Comparison of ENCODE assay signal across 8 mouse cellular contexts in genomic region chr7:116333713-116334668, GRCm38 (mm10). TPM values are rescaled to one million over a fixed set of nuclear protein-coding genes. Genes with fewer than 3 reads are reported as not detected.
A peak's percentile ranks its signal among the peaks of the same experiment; 100 is the strongest.
DNase-seq lines count a peak whose midpoint lies in the region; ATAC-seq and TF ChIP-seq lines count a peak whose summit lies in the region.

Rps13 (minus strand) TSS chr7:116334195.

- peak; percentile 91 to 92 for TF ChIP-seq POLR2A in MEL (IDR thresholded peaks at IDR 0.05; ENCODE audit: control insufficient read depth in 1 of 2, insufficient read depth in 1 of 2, low read depth in 1 of 2, low read length in 2 of 2, poor library complexity in 1 of 2)
- peak; percentile 94 for TF ChIP-seq POLR2A in cerebellum, adult 2 months (IDR thresholded peaks at IDR 0.05; ENCODE audit: borderline replicate concordance, insufficient read depth, low read length)

- ATAC-seq in hematopoietic stem cell, adult 5-6 weeks (replicated peaks in 1 of 2; ENCODE audit: insufficient read depth in 1 of 2, low FRiP score in 2 of 2, low TSS enrichment in 1 of 2, low read depth in 1 of 2, poor library complexity in 2 of 2, severe bottlenecking in 2 of 2): peak; percentile 95
- peak; percentile 99 for ATAC-seq in lung, embryonic 16.5 days (ENCODE audit: low read depth)

- TF ChIP-seq CTCF in MEL (IDR thresholded peaks at IDR 0.05 in 2 of 3, conservative IDR thresholded peaks at IDR 0.05 in 1 of 3; ENCODE audit: control insufficient read depth in 1 of 3, insufficient read depth in 1 of 3, low read depth in 2 of 3, low read length in 3 of 3, poor library complexity in 1 of 3, severe bottlenecking in 1 of 3): no peak
- TF ChIP-seq CTCF in cerebellum, adult 2 months (IDR thresholded peaks at IDR 0.05; ENCODE audit: borderline replicate concordance, insufficient read depth, low read depth, low read length): no peak

- H3K36me3 ChIP-seq in MEL (ENCODE audit: control insufficient read depth in 1 of 2, insufficient read depth in 2 of 2, low read length in 2 of 2): peaks cover 19 to 26% of the 10 kb centered on the region in 2 experiments
- H3K36me3 ChIP-seq in lung, embryonic 16.5 days (ENCODE audit: control insufficient read depth, insufficient read depth, low read length): peaks cover 27% of the 10 kb centered on the region

- H3K79me2 ChIP-seq in MEL (ENCODE audit: control insufficient read depth, insufficient read depth, low read length, poor library complexity): peaks cover 33% of the 10 kb centered on the region

- WGBS in cerebellum, adult 2 months: under 1% methylated on average over 78 of the region's 78 CpGs
- WGBS in lung, embryonic 16.5 days: under 1% methylated on average over 77 of the region's 78 CpGs

- no peaks in the 10 kb centered on the region for H3K27me3 ChIP-seq in MEL (ENCODE audit: control insufficient read depth in 1 of 2, insufficient read depth in 2 of 2, low read length in 2 of 2)
- H3K27me3 ChIP-seq in cerebellum, adult 2 months (ENCODE audit: control insufficient read depth, insufficient read depth, low read length): no peaks in the 10 kb centered on the region
- H3K27me3 ChIP-seq in lung, embryonic 16.5 days (ENCODE audit: control insufficient read depth, insufficient read depth, low read depth, low read length): no peaks in the 10 kb centered on the region

- peak within 1 kb of the TSS; percentile 83 for H3K4me2 ChIP-seq in lung, embryonic 16.5 days (ENCODE audit: low read depth, low read length)

- H3K27ac ChIP-seq in MEL (ENCODE audit: control insufficient read depth, low read depth, low read length): peak within 1 kb of the TSS; percentile 90
- H3K27ac ChIP-seq in cerebellum, adult 2 months (ENCODE audit: insufficient read depth, low read length): peak within 1 kb of the TSS; percentile 69
- peak within 1 kb of the TSS; percentile 75 for H3K27ac ChIP-seq in lung, embryonic 16.5 days (ENCODE audit: low read length)

- no peak for TF ChIP-seq RAD21 in MEL (IDR thresholded peaks at IDR 0.05; ENCODE audit: low read depth, low read length)

- peak; percentile 97 for DNase-seq in MEL (ENCODE audit: low read depth, low spot score)
- peak; percentile 97 to 98 for DNase-seq in cerebellum, adult 2 months
- DNase-seq in forelimb bud, embryonic 11.5 days (ENCODE audit: low read depth, low spot score): peak; percentile 94
- DNase-seq in layer of hippocampus, adult 9-10 months (ENCODE audit: low spot score): peak; percentile 93
- DNase-seq in ovary, postnatal 10 days (ENCODE audit: low spot score): peak; percentile 92
- DNase-seq in thymus, postnatal 10 days (ENCODE audit: low spot score in 2 of 2): peak; percentile 96 to 98

- peak within 1 kb of the TSS; percentile 89 to 95 for H3K4me3 ChIP-seq in MEL (ENCODE audit: control insufficient read depth in 1 of 2, insufficient read depth in 1 of 2, low read depth in 2 of 2, low read length in 2 of 2)
- H3K4me3 ChIP-seq in cerebellum, adult 2 months (replicated peaks; ENCODE audit: insufficient read depth, low read depth, low read length): peak within 1 kb of the TSS; percentile 99
- peak within 1 kb of the TSS; percentile 88 for H3K4me3 ChIP-seq in lung, embryonic 16.5 days (ENCODE audit: low read length)

- peaks cover 4% of the 10 kb centered on the region in 2 experiments; a peak in 3 of 4 replicates for H3K4me1 ChIP-seq in MEL (ENCODE audit: control insufficient read depth in 1 of 2, insufficient read depth in 2 of 2, low read length in 2 of 2)
- no peaks in the 10 kb centered on the region for H3K4me1 ChIP-seq in cerebellum, adult 2 months (ENCODE audit: control insufficient read depth, insufficient read depth, low read length)
- peaks cover 13% of the 10 kb centered on the region for H3K4me1 ChIP-seq in lung, embryonic 16.5 days (replicated peaks; ENCODE audit: control insufficient read depth, insufficient read depth, low read length)

- H3K9me3 ChIP-seq in MEL (replicated peaks; ENCODE audit: insufficient read depth, low read length): no peaks in the 10 kb centered on the region
- H3K9me3 ChIP-seq in lung, embryonic 16.5 days (ENCODE audit: control insufficient read depth, low read length): no peaks in the 10 kb centered on the region

- H3K9ac ChIP-seq in MEL (ENCODE audit: control insufficient read depth, low read depth, low read length, poor library complexity, severe bottlenecking): peak within 1 kb of the TSS; percentile 91
- peak within 1 kb of the TSS; percentile 98 for H3K9ac ChIP-seq in lung, embryonic 16.5 days (ENCODE audit: low read length)

- TF ChIP-seq EP300 in MEL (IDR thresholded peaks at IDR 0.05; ENCODE audit: low read depth in 1 of 2, low read length in 2 of 2): no peak

TF ChIP-seq in MEL, 35 proteins besides CTCF, POLR2A, EP300 and RAD21:
- TF ChIP-seq SIN3A (IDR thresholded peaks at IDR 0.05; ENCODE audit: low read length): peak; percentile 67
- TF ChIP-seq POLR2AphosphoS2 (IDR thresholded peaks at IDR 0.05; ENCODE audit: low read length): peak; percentile 96
- no peak for TF ChIP-seq USF2 (IDR thresholded peaks at IDR 0.05; ENCODE audit: borderline replicate concordance in 1 of 2, insufficient read depth in 1 of 2, low read depth in 1 of 2, low read length in 2 of 2)
- TF ChIP-seq MAX (IDR thresholded peaks at IDR 0.05; ENCODE audit: low read length): peak; percentile 87
- no peak for TF ChIP-seq BHLHE40 (IDR thresholded peaks at IDR 0.05; ENCODE audit: borderline replicate concordance, low read depth, low read length)
- TF ChIP-seq NRF1 (IDR thresholded peaks at IDR 0.05; ENCODE audit: insufficient read depth, low read depth, low read length, poor library complexity, severe bottlenecking): no peak
- TF ChIP-seq GABPA (IDR thresholded peaks at IDR 0.05; ENCODE audit: low read depth, low read length): no peak
- no peak for TF ChIP-seq ZNF384 (IDR thresholded peaks at IDR 0.05; ENCODE audit: low read depth, low read length)
- peak; percentile 92 for TF ChIP-seq NELFE (IDR thresholded peaks at IDR 0.05; ENCODE audit: low read depth, low read length)
- no peak for TF ChIP-seq GATA1 (IDR thresholded peaks at IDR 0.05; ENCODE audit: low read depth, low read length)
- TF ChIP-seq JUND (IDR thresholded peaks at IDR 0.05; ENCODE audit: low read depth, low read length): no peak
- no peak for TF ChIP-seq ZKSCAN1 (IDR thresholded peaks at IDR 0.05; ENCODE audit: low read depth, low read length)
- no peak for TF ChIP-seq MYB (IDR thresholded peaks at IDR 0.05; ENCODE audit: low read depth, low read length)
- no peak for TF ChIP-seq E2F4 (IDR thresholded peaks at IDR 0.05; ENCODE audit: borderline replicate concordance, low read depth, low read length)
- peak; percentile 53; the same call in 1 of the 2 replicates for TF ChIP-seq MAZ (IDR thresholded peaks at IDR 0.05; ENCODE audit: low read depth, low read length)
- no peak for TF ChIP-seq TAL1 (IDR thresholded peaks at IDR 0.05; ENCODE audit: low read length)
- peak; percentile 90 for TF ChIP-seq POLR2AphosphoS5 (IDR thresholded peaks at IDR 0.05; ENCODE audit: borderline replicate concordance, low read depth, low read length)
- peak; percentile 94; the same call in 1 of the 2 replicates for TF ChIP-seq MYC (IDR thresholded peaks at IDR 0.05; ENCODE audit: low read depth, low read length)
- TF ChIP-seq RCOR1 (IDR thresholded peaks at IDR 0.05; ENCODE audit: low read depth, low read length): no peak
- 0 out of 2 replicates have a peak, but pooled peaks have one; percentile 28 for TF ChIP-seq ETS1 (IDR thresholded peaks at IDR 0.05; ENCODE audit: low read depth, low read length)
- TF ChIP-seq MAFK (IDR thresholded peaks at IDR 0.05; ENCODE audit: borderline replicate concordance, low read depth, low read length): no peak
- peak; percentile 91 for TF ChIP-seq TBP (IDR thresholded peaks at IDR 0.05; ENCODE audit: low read depth, low read length)
- TF ChIP-seq MXI1 (IDR thresholded peaks at IDR 0.05; ENCODE audit: low read depth, low read length): peak; percentile 85
- TF ChIP-seq ZMIZ1 (IDR thresholded peaks at IDR 0.05; ENCODE audit: low read depth, low read length): peak; percentile 89
- TF ChIP-seq MEF2A (IDR thresholded peaks at IDR 0.05; ENCODE audit: extremely low read depth, insufficient replicate concordance, low read depth, low read length, poor library complexity, severe bottlenecking): no peak
- no peak for TF ChIP-seq CHD2 (IDR thresholded peaks at IDR 0.05; ENCODE audit: low read length)
- peak; percentile 72 for TF ChIP-seq ELF1 (IDR thresholded peaks at IDR 0.05; ENCODE audit: low read depth, low read length)
- TF ChIP-seq HCFC1 (IDR thresholded peaks at IDR 0.05; ENCODE audit: low read depth, low read length): peak; percentile 94
- no peak for TF ChIP-seq USF1 (IDR thresholded peaks at IDR 0.05; ENCODE audit: low read depth, low read length)
- no peak for TF ChIP-seq SMC3 (IDR thresholded peaks at IDR 0.05; ENCODE audit: low read depth, low read length)
- no peak for TF ChIP-seq CHD1 (IDR thresholded peaks at IDR 0.05; ENCODE audit: low read depth, low read length)
- no peak; the same call in 1 of the 2 replicates for TF ChIP-seq KAT2A (conservative IDR thresholded peaks at IDR 0.05; ENCODE audit: low read depth, low read length)
- TF ChIP-seq TCF12 (IDR thresholded peaks at IDR 0.05; ENCODE audit: low read depth, low read length): peak; percentile 80
TF ChIP-seq in MEL: peak in this region for 14.

RNA-seq across cellular contexts. Expression of gene Rps13, which starts in this region (rescaled TPM):
- total RNA-seq in MEL (2012; rRNA removed): 1,903 and 1,952 TPM in 2 replicates
- 100 to 1,000 TPM in 1 of 2 experiments, not detected in 1; 388 TPM for polyA plus RNA-seq in MEL (2012; ENCODE audit: insufficient read depth in 1 of 2, insufficient read length in 2 of 2, low read depth in 1 of 2, low replicate concordance in 2 of 2, missing spikeins in 1 of 2)
- 480 TPM in 2 replicates for polyA plus RNA-seq in cerebellum, adult 2 months (2012; rRNA removed)
- total RNA-seq in hematopoietic stem cell, adult 5-6 weeks (2017): 3,931 and 4,423 TPM in 2 replicates
- polyA plus RNA-seq in lung, embryonic 16.5 days (2015; fragmentation: Nextera tagmentation; extraction: Ambion mirVana): 711 and 717 TPM in 2 replicates

Comparison
In these comparisons a context has a peak if more than half of its experiments do, and no peak if none do; other contexts are left out.
1. Peak in every context shown above with its lines: DNase-seq, ATAC-seq, H3K4me3 ChIP-seq and H3K27ac ChIP-seq.